ENCODE assay signal across 25 mouse cellular contexts in the genomic region with DNA sequence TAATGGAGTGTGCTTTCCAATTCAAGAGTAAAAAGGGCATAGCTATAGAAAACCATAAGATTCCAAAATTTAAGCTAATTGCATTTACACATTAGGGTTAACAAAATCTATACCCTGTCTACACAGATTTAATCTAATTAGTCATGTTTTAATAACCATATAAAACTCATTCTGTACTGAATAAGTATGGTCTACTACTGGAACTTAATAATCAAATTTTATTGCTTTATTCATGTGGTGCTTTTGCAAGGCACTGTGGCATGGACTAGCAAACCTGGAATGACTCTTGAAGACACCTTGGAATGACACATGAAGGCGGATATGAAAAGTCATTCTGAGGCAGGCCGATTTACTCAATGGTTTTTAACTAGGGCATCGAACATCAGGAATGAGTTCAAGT. TPM values are rescaled to one million over a fixed set of nuclear protein-coding genes. Genes with fewer than 3 reads are reported as not detected.
A peak's percentile ranks its signal among the peaks of the same experiment; 100 is the strongest.
DNase-seq lines count a peak whose midpoint lies in the region; ATAC-seq and TF ChIP-seq lines count a peak whose summit lies in the region.
"Had no signal": no experiment of that assay in that cellular context is flagged by ENCODE, and none has a peak within 500 bp of the region (broad histone marks: within the 10 kb centered on the region; RNA-seq: fewer than 3 reads in every experiment).

No protein-coding gene starts in this region.

- H3K9ac ChIP-seq in limb, embryonic 12.5 days (replicated peaks), result no peak overlapping the region
- no peak overlapping the region for H3K9ac ChIP-seq in liver, embryonic 16.5 days (ENCODE audit: low read depth, low read length)
- H3K9ac ChIP-seq in forebrain, embryonic 12.5 days, result no peak overlapping the region
- H3K9ac ChIP-seq: embryonic facial prominence, embryonic 12.5 days; forebrain, postnatal 0 days; hindbrain, embryonic 13.5 days had no signal

- H3K27ac ChIP-seq in gastrocnemius, adult 2 months, result no peak overlapping the region
- H3K27ac ChIP-seq in limb, embryonic 12.5 days, result no peak overlapping the region
- H3K27ac ChIP-seq in limb, embryonic 10.5 days, result no peak overlapping the region
- H3K27ac ChIP-seq in embryonic fibroblast, embryonic 13.5 days (ENCODE audit: insufficient read depth, low read length), result no peak overlapping the region
- H3K27ac ChIP-seq in liver, embryonic 16.5 days (ENCODE audit: low read length), result no peak overlapping the region
- no peak overlapping the region for H3K27ac ChIP-seq in forebrain, embryonic 10.5 days
- H3K27ac ChIP-seq in forebrain, embryonic 12.5 days, result no peak overlapping the region
- H3K27ac ChIP-seq: embryonic facial prominence, embryonic 12.5 days; hindbrain, embryonic 13.5 days; midbrain, embryonic 13.5 days had no signal

- H3K27me3 ChIP-seq in limb, embryonic 12.5 days, result no peaks in the 10 kb centered on the region
- H3K27me3 ChIP-seq in limb, embryonic 10.5 days (ENCODE audit: low read depth, poor library complexity, severe bottlenecking), result no peaks in the 10 kb centered on the region
- H3K27me3 ChIP-seq in liver, embryonic 16.5 days (ENCODE audit: control insufficient read depth, insufficient read depth, low read depth, low read length), result no peaks in the 10 kb centered on the region
- no peaks in the 10 kb centered on the region for H3K27me3 ChIP-seq in forebrain, embryonic 10.5 days (ENCODE audit: poor library complexity, severe bottlenecking)
- H3K27me3 ChIP-seq in forebrain, embryonic 12.5 days, result no peaks in the 10 kb centered on the region
- H3K27me3 ChIP-seq: embryonic facial prominence, embryonic 12.5 days; hindbrain, embryonic 13.5 days; megakaryocyte, embryonic 14.5 days; midbrain, embryonic 13.5 days; Patski had no signal

- H3K4me2 ChIP-seq in limb, embryonic 12.5 days, result peak overlapping the region; percentile 68; the same call in 1 of the 2 replicates
- peak overlapping the region; percentile 86 for H3K4me2 ChIP-seq in liver, embryonic 16.5 days (ENCODE audit: low read depth, low read length)
- no peak overlapping the region for H3K4me2 ChIP-seq in forebrain, embryonic 12.5 days

- no peak for TF ChIP-seq POLR2A in embryonic fibroblast, embryonic 13.5 days (IDR thresholded peaks at IDR 0.05; ENCODE audit: low read depth, low read length)

- peaks cover 14% of the 10 kb centered on the region; the same call in 1 of the 2 replicates for H3K4me1 ChIP-seq in limb, embryonic 12.5 days (replicated peaks)
- peaks cover 13% of the 10 kb centered on the region for H3K4me1 ChIP-seq in limb, embryonic 10.5 days
- no peaks in the 10 kb centered on the region; the same call in 1 of the 2 replicates for H3K4me1 ChIP-seq in embryonic fibroblast, embryonic 13.5 days (ENCODE audit: control insufficient read depth, insufficient read depth, low read length)
- H3K4me1 ChIP-seq in liver, embryonic 16.5 days (ENCODE audit: control insufficient read depth, low read depth, low read length), result peaks cover 11% of the 10 kb centered on the region
- peaks cover 22% of the 10 kb centered on the region for H3K4me1 ChIP-seq in forebrain, embryonic 10.5 days
- H3K4me1 ChIP-seq in forebrain, embryonic 12.5 days, result peaks cover 18% of the 10 kb centered on the region

- no peak for DNase-seq in gastrocnemius, adult 2 months
- DNase-seq in gastrocnemius, postnatal 10 days, result no peak
- no peak for DNase-seq in limb, embryonic 10.5 days (ENCODE audit: low spot score)
- DNase-seq in forebrain, embryonic 10.5 days (ENCODE audit: extremely low spot score, low spot score), result no peak
- DNase-seq: cerebellum, adult 11-12 months; cerebellum, postnatal 10 days; forebrain, postnatal 0 days; gastrocnemius, postnatal 36 days; heart, postnatal 36 days; kidney, adult 18-20 months; kidney, postnatal 10 days; left cerebral cortex, postnatal 4 days; lung, adult 2 months; lung, postnatal 14 days; thymus, adult 18-20 months; thymus, postnatal 36 days had no signal

- TF ChIP-seq CTCF in gastrocnemius, adult 2 months (IDR thresholded peaks at IDR 0.05), result no peak
- no peak for TF ChIP-seq CTCF in embryonic fibroblast, embryonic 13.5 days (IDR thresholded peaks at IDR 0.05; ENCODE audit: borderline replicate concordance, insufficient read depth, low read length)

- WGBS in limb, embryonic 12.5 days, result 96% methylated on average over 3 of the region's 3 CpGs
- WGBS in limb, embryonic 10.5 days, result 96% methylated on average over 3 of the region's 3 CpGs
- 91% methylated on average over 3 of the region's 3 CpGs for WGBS in liver, embryonic 16.5 days (ENCODE audit: insufficient replicate concordance)
- 92% methylated on average over 3 of the region's 3 CpGs for WGBS in forebrain, embryonic 10.5 days
- 92% methylated on average over 3 of the region's 3 CpGs for WGBS in forebrain, embryonic 12.5 days

- intact Hi-C loops in gastrocnemius, adult 2 months (cut with DNase I), result loop anchor here (10.0 kb wide), 2 partner anchors 51 to 161 kb away; a partner anchor contains a TSS

- no peak for ATAC-seq in limb, embryonic 12.5 days (ENCODE audit: insufficient number of reproducible peaks, insufficient read depth, low FRiP score, low TSS enrichment, low read depth)
- ATAC-seq in liver, embryonic 16.5 days (ENCODE audit: low read depth), result no peak
- no peak for ATAC-seq in forebrain, embryonic 12.5 days (ENCODE audit: low FRiP score)
- ATAC-seq: forebrain, postnatal 0 days; midbrain, embryonic 13.5 days; Patski had no signal

- no peaks in the 10 kb centered on the region for H3K9me3 ChIP-seq in limb, embryonic 12.5 days
- H3K9me3 ChIP-seq in limb, embryonic 10.5 days (replicated peaks), result no peaks in the 10 kb centered on the region
- H3K9me3 ChIP-seq in liver, embryonic 16.5 days (replicated peaks; ENCODE audit: control insufficient read depth, low read length), result no peaks in the 10 kb centered on the region
- no peaks in the 10 kb centered on the region for H3K9me3 ChIP-seq in forebrain, embryonic 10.5 days
- no peaks in the 10 kb centered on the region for H3K9me3 ChIP-seq in forebrain, embryonic 12.5 days
- H3K9me3 ChIP-seq: embryonic facial prominence, embryonic 12.5 days; hindbrain, embryonic 13.5 days; megakaryocyte, embryonic 14.5 days; midbrain, embryonic 13.5 days had no signal

- H3K4me3 ChIP-seq in gastrocnemius, adult 2 months, result peak overlapping the region; percentile 85; the same call in 1 of the 2 replicates
- no peak overlapping the region for H3K4me3 ChIP-seq in limb, embryonic 12.5 days (replicated peaks)
- no peak overlapping the region for H3K4me3 ChIP-seq in limb, embryonic 10.5 days
- 0 out of 2 replicates have a peak overlapping the region, but pooled peaks have one; percentile 34 for H3K4me3 ChIP-seq in embryonic fibroblast, embryonic 13.5 days (ENCODE audit: insufficient read depth, low read length)
- H3K4me3 ChIP-seq in liver, embryonic 16.5 days (ENCODE audit: low read depth, low read length), result no peak overlapping the region
- H3K4me3 ChIP-seq in forebrain, embryonic 10.5 days, result no peak overlapping the region
- no peak overlapping the region for H3K4me3 ChIP-seq in forebrain, embryonic 12.5 days (replicated peaks)
- H3K4me3 ChIP-seq: midbrain, embryonic 13.5 days had no signal

- peaks cover 29% of the 10 kb centered on the region for H3K36me3 ChIP-seq in limb, embryonic 12.5 days
- H3K36me3 ChIP-seq in limb, embryonic 10.5 days, result peaks cover 38% of the 10 kb centered on the region
- peaks cover 9% of the 10 kb centered on the region for H3K36me3 ChIP-seq in liver, embryonic 16.5 days (ENCODE audit: control insufficient read depth, insufficient read depth)
- peaks cover 35% of the 10 kb centered on the region for H3K36me3 ChIP-seq in forebrain, embryonic 10.5 days (replicated peaks)
- peaks cover 21% of the 10 kb centered on the region for H3K36me3 ChIP-seq in forebrain, embryonic 12.5 days (replicated peaks)

RNA-seq across cellular contexts. Expression of a gene that starts 2.2 kb away (rescaled TPM):
- total RNA-seq in gastrocnemius, adult 2 months (2021), result 10 to 100 TPM; 48.9 to 54.8 TPM
- total RNA-seq in gastrocnemius, postnatal 10 days (2021), result 10 to 100 TPM; 48.2 to 50.7 TPM
- polyA plus RNA-seq in limb, embryonic 12.5 days (2016; fragmentation: Nextera tagmentation; extraction: Ambion mirVana), result 56.1 and 57.4 TPM in 2 replicates
- polyA plus RNA-seq in limb, embryonic 10.5 days (2016; fragmentation: Nextera tagmentation; extraction: Ambion mirVana), result 60.3 and 62.8 TPM in 2 replicates
- 85.3 and 107 TPM in 2 replicates for polyA plus RNA-seq in embryonic fibroblast, embryonic 13.5 days (2011; ENCODE audit: insufficient read length, low read depth, missing spikeins)
- 22.2 and 23.1 TPM in 2 replicates for polyA plus RNA-seq in liver, embryonic 16.5 days (2015; fragmentation: Nextera tagmentation; extraction: Ambion mirVana)
- 57.0 and 58.1 TPM in 2 replicates for polyA plus RNA-seq in forebrain, embryonic 10.5 days (2016; fragmentation: Nextera tagmentation; extraction: Ambion mirVana)
- polyA plus RNA-seq in forebrain, embryonic 12.5 days (2016; fragmentation: Nextera tagmentation; extraction: Ambion mirVana), result 49.7 and 50.6 TPM in 2 replicates

RNA-seq across cellular contexts. Expression of a gene that starts 2.3 kb away (rescaled TPM):
- 1 to 10 TPM; 6.4 to 8.0 TPM for total RNA-seq in gastrocnemius, adult 2 months (2021)
- 10 to 100 TPM; 16.5 to 19.4 TPM for total RNA-seq in gastrocnemius, postnatal 10 days (2021)
- polyA plus RNA-seq in limb, embryonic 12.5 days (2016; fragmentation: Nextera tagmentation; extraction: Ambion mirVana), result 153 and 154 TPM in 2 replicates
- 151 and 167 TPM in 2 replicates for polyA plus RNA-seq in limb, embryonic 10.5 days (2016; fragmentation: Nextera tagmentation; extraction: Ambion mirVana)
- 105 and 131 TPM in 2 replicates for polyA plus RNA-seq in embryonic fibroblast, embryonic 13.5 days (2011; ENCODE audit: insufficient read length, low read depth, missing spikeins)
- polyA plus RNA-seq in liver, embryonic 16.5 days (2015; fragmentation: Nextera tagmentation; extraction: Ambion mirVana), result 104 and 105 TPM in 2 replicates
- polyA plus RNA-seq in forebrain, embryonic 10.5 days (2016; fragmentation: Nextera tagmentation; extraction: Ambion mirVana), result 142 and 146 TPM in 2 replicates
- 117 and 121 TPM in 2 replicates for polyA plus RNA-seq in forebrain, embryonic 12.5 days (2016; fragmentation: Nextera tagmentation; extraction: Ambion mirVana)

RNA-seq across cellular contexts. Expression of a gene that starts 53.0 kb away (rescaled TPM):
- total RNA-seq in gastrocnemius, adult 2 months (2021), result 100 to 1,000 TPM; 119 to 136 TPM
- 10 to 100 TPM; 80.2 to 92.4 TPM for total RNA-seq in gastrocnemius, postnatal 10 days (2021)
- polyA plus RNA-seq in limb, embryonic 12.5 days (2016; fragmentation: Nextera tagmentation; extraction: Ambion mirVana), result 16.3 and 18.0 TPM in 2 replicates
- 14.9 and 15.5 TPM in 2 replicates for polyA plus RNA-seq in limb, embryonic 10.5 days (2016; fragmentation: Nextera tagmentation; extraction: Ambion mirVana)
- polyA plus RNA-seq in embryonic fibroblast, embryonic 13.5 days (2011; ENCODE audit: insufficient read length, low read depth, missing spikeins), result 126 and 130 TPM in 2 replicates
- 9.7 and 11.7 TPM in 2 replicates for polyA plus RNA-seq in liver, embryonic 16.5 days (2015; fragmentation: Nextera tagmentation; extraction: Ambion mirVana)
- polyA plus RNA-seq in forebrain, embryonic 10.5 days (2016; fragmentation: Nextera tagmentation; extraction: Ambion mirVana), result 15.7 and 18.1 TPM in 2 replicates
- polyA plus RNA-seq in forebrain, embryonic 12.5 days (2016; fragmentation: Nextera tagmentation; extraction: Ambion mirVana), result 21.1 and 23.6 TPM in 2 replicates

Comparison
In these comparisons a context has a peak if more than half of its experiments do, and no peak if none do; other contexts are left out.
1. H3K4me3 ChIP-seq: peak in gastrocnemius, adult 2 months (single experiment) and embryonic fibroblast, embryonic 13.5 days (single experiment); none in limb, embryonic 12.5 days (single experiment), limb, embryonic 10.5 days (single experiment), liver, embryonic 16.5 days (single experiment), forebrain, embryonic 10.5 days (single experiment) and forebrain, embryonic 12.5 days (single experiment).